Mouse (Mus musculus) myocyte (in vitro differentiated cells): ENCODE measurements around the gene Tln2. TPM values are rescaled to one million over a fixed set of nuclear protein-coding genes. Genes with fewer than 3 reads are reported as not detected.

Source experiments
- H3K27me3 ChIP-seq: one replicate; pipeline ENCODE4 v1.6.1; 2011; ENCODE audit not compliant: control insufficient read depth, insufficient read depth, insufficient read length
- H3K36me3 ChIP-seq: one replicate; pipeline ENCODE4 v1.6.1; 2011; ENCODE audit not compliant: control insufficient read depth, insufficient read depth
- H3K4me2 ChIP-seq: one replicate; pipeline ENCODE4 v1.6.1; 2011; ENCODE audit warnings: low read depth, control low read depth
- H3K4me3 ChIP-seq: one replicate; pipeline ENCODE4 v1.5.1; 2011; ENCODE audit warnings: mild to moderate bottlenecking, control low read depth, moderate library complexity
- H3K79me2 ChIP-seq: one replicate; pipeline ENCODE4 v1.6.1; 2011; ENCODE audit not compliant: control insufficient read depth, insufficient read depth
- H3ac ChIP-seq: one replicate; pipeline ENCODE4 v1.6.1; 2011; ENCODE audit not compliant: control insufficient read depth, insufficient read length
- CEBPB ChIP-seq: IDR thresholded peaks from 2 replicates; pipeline ENCODE4 v1.6.1; 2011; ENCODE audit warnings: mild to moderate bottlenecking, moderate library complexity; ENCODE audit not compliant: poor library complexity, insufficient read depth, severe bottlenecking
- E2F4 ChIP-seq: IDR thresholded peaks from one replicate; pipeline ENCODE4 v1.6.1; 2011; ENCODE audit warnings: mild to moderate bottlenecking, control low read depth, moderate library complexity; ENCODE audit not compliant: insufficient read depth
- MAX ChIP-seq: IDR thresholded peaks from one replicate; pipeline ENCODE4 v1.6.1; 2011; ENCODE audit warnings: low read depth, mild to moderate bottlenecking, control low read depth
- MYOD1 ChIP-seq, 3 experiments: IDR thresholded peaks; one replicate each; pipeline ENCODE4 v1.6.1; 2011; ENCODE audit warnings: control low read depth in 2 of 3, low read depth in 2 of 3, mild to moderate bottlenecking in 2 of 3, moderate library complexity in 1 of 3; ENCODE audit not compliant: insufficient read length in 2 of 3, control insufficient read depth in 1 of 3
- MYOG ChIP-seq, 3 experiments: IDR thresholded peaks; one replicate each; pipeline ENCODE4 v1.6.1; 2011; ENCODE audit warnings: control low read depth in 2 of 3, low read depth in 2 of 3, mild to moderate bottlenecking in 2 of 3; ENCODE audit not compliant: insufficient read length in 2 of 3, control insufficient read depth in 1 of 3, insufficient read depth in 1 of 3
- POLR2A ChIP-seq: IDR thresholded peaks from one replicate; pipeline ENCODE4 v1.6.1; 2011; ENCODE audit warnings: low read depth, mild to moderate bottlenecking, control low read depth, moderate library complexity; ENCODE audit not compliant: insufficient read length
- POLR2AphosphoS2 ChIP-seq: IDR thresholded peaks from one replicate; pipeline ENCODE4 v1.6.1; 2011; ENCODE audit warnings: low read depth, control low read depth; ENCODE audit not compliant: insufficient read length
- REST ChIP-seq: IDR thresholded peaks from one replicate; pipeline ENCODE4 v1.6.1; 2011; ENCODE audit warnings: mild to moderate bottlenecking, control low read depth, moderate library complexity; ENCODE audit not compliant: insufficient read depth, insufficient read length
- SRF ChIP-seq: IDR thresholded peaks from one replicate; pipeline ENCODE4 v1.6.1; 2011; ENCODE audit warnings: low read depth; ENCODE audit not compliant: control insufficient read depth, insufficient read length
- TCF12 ChIP-seq: IDR thresholded peaks from one replicate; pipeline ENCODE4 v1.6.1; 2011; ENCODE audit warnings: mild to moderate bottlenecking, control low read depth; ENCODE audit not compliant: poor library complexity, insufficient read depth, severe bottlenecking
- TCF3 ChIP-seq: IDR thresholded peaks from one replicate; pipeline ENCODE4 v1.6.1; 2011; ENCODE audit warnings: low read depth, control low read depth; ENCODE audit not compliant: insufficient read length
- USF1 ChIP-seq: IDR thresholded peaks from one replicate; pipeline ENCODE4 v1.6.1; 2011; ENCODE audit warnings: low read depth, mild to moderate bottlenecking, control low read depth, moderate library complexity
- polyA plus RNA-seq: library from polyadenylated mRNA; unstranded; fragments of >200 nt; fragmentation: generic; extraction: Trizol; gene quantifications from one replicate; pipeline ENCODE4 v1.2.1, GENCODE M21; 2012; ENCODE audit warnings: missing spikeins

The Tln2 gene
- polyA plus RNA-seq, 1 experiment, result 28.6 TPM

DNA sequence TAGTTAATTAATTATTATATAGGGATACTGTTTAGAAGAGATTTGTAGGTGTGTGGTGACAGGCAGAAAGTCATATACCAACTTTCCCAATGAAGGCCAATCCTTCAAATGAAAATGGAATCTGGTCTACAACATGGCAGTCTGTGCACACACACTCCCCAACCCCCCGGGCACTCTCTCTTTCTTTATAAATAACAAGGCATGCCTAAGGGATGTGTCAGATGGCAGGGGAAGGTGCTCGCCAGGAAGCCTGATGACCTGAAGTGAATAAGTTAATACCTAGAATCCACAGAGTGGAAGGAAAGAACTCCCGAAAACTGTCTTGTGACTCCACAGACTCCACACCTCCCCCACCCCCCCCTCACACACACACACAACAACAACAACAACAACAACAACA, 228.2 kb downstream of the Tln2 start:
- no peak for TF ChIP-seq E2F4
- TF ChIP-seq USF1, result no peak
- no peak overlapping the region for H3K4me3 ChIP-seq
- H3K36me3 ChIP-seq, result no peaks in the 10 kb centered on the region
- no peaks in the 10 kb centered on the region for H3K79me2 ChIP-seq
- H3ac ChIP-seq, result no peak overlapping the region
- H3K4me2 ChIP-seq, result no peak overlapping the region
- no peaks in the 10 kb centered on the region for H3K27me3 ChIP-seq

DNA sequence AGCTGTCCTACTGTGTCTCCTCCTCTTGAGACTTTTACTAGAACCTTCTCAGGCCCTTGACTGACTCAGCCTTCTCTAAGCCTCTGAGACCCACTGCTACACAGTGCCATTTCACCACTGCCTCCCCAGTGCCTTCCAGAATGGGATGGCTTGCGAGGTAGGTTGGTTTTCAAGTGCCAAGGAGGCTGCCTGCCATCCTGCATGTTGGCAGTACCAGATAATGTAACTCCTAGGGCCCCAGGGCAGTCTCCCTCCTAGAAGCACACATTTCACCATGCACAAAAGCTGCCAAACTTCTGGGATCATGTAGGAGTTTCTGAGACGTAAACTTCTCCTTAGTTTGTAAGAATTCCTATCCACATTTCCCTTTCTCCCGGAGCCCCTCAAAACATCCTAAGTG, 231.1 kb downstream of the Tln2 start:
- no peak overlapping the region for H3K4me2 ChIP-seq
- no peaks in the 10 kb centered on the region for H3K79me2 ChIP-seq
- no peak overlapping the region for H3ac ChIP-seq
- H3K36me3 ChIP-seq, result no peaks in the 10 kb centered on the region
- TF ChIP-seq USF1 (no peak), TCF12 (no peak), TCF3 (no peak), POLR2AphosphoS2 (no peak), E2F4 (no peak), MYOD1 (IDR thresholded peaks at IDR 0.05; ENCODE audit: control insufficient read depth in 1 of 3, insufficient read length in 2 of 3, low read depth in 2 of 3) (no peak), CEBPB (no peak), REST (no peak), POLR2A (no peak), SRF (no peak), MYOG (IDR thresholded peaks at IDR 0.05; ENCODE audit: control insufficient read depth in 1 of 3, insufficient read depth in 1 of 3, insufficient read length in 2 of 3, low read depth in 2 of 3) (no peak), MAX (no peak)
- no peak overlapping the region for H3K4me3 ChIP-seq
- no peaks in the 10 kb centered on the region for H3K27me3 ChIP-seq

DNA sequence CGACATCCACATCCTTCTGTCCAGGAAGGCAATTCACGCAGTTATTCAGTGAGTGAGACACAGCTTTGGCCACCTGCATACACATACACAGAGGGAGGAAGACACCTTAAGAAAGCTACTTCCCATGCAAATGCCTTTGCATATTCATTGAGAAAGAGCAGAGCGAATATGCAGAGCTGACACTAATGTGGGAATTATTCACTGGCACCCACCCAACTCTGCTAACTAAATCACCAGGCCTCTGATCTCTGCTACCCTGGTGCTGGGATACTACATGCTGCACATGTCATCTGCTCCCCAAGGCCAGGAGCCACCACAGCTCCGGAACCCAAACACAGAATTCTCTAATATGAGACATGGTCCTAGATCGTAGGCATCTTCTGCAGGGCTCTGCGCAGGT, 237.6 kb downstream of the Tln2 start:
- Histone ChIP-seq H3K27me3 (no peaks in the 10 kb centered on the region), H3K36me3 (no peaks in the 10 kb centered on the region), H3K4me2 (no peak overlapping the region), H3K79me2 (no peaks in the 10 kb centered on the region), H3K4me3 (no peak overlapping the region), H3ac (no peak overlapping the region)
- TF ChIP-seq E2F4, result no peak
- TF ChIP-seq POLR2AphosphoS2, result no peak
- no peak for TF ChIP-seq SRF
- no peak for TF ChIP-seq MYOD1 (IDR thresholded peaks at IDR 0.05; ENCODE audit: control insufficient read depth in 1 of 3, insufficient read length in 2 of 3, low read depth in 2 of 3)
- TF ChIP-seq CEBPB, result no peak
- no peak for TF ChIP-seq MAX
- TF ChIP-seq USF1, result no peak
- no peak for TF ChIP-seq TCF12
- no peak for TF ChIP-seq MYOG (IDR thresholded peaks at IDR 0.05; ENCODE audit: control insufficient read depth in 1 of 3, insufficient read depth in 1 of 3, insufficient read length in 2 of 3, low read depth in 2 of 3)
- TF ChIP-seq TCF3, result no peak
- TF ChIP-seq POLR2A, result no peak

DNA sequence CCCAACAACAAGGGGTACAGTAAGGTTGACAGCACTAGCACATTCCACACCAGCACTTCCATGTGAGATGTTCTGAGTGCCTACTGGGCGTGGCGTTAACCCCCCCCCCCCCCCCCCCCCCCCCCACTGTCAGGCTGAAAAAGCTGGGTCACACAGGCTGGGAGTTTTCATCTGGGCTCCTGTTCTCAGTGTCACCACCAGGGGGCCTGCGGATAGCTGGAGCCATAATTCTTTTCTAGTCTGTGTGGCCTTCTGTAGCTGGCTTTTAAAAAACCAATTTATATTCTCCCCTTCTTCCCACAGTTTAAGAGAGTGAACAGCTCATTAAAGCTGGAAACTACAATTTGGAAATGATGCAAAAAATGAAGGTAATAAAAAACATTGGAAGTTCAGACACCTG, 244.1 kb downstream of the Tln2 start:
- H3K36me3 ChIP-seq, result no peaks in the 10 kb centered on the region
- H3K27me3 ChIP-seq, result no peaks in the 10 kb centered on the region
- TF ChIP-seq E2F4, result no peak
- no peak for TF ChIP-seq CEBPB
- no peak for TF ChIP-seq USF1
- no peak for TF ChIP-seq MYOD1 (IDR thresholded peaks at IDR 0.05; ENCODE audit: control insufficient read depth in 1 of 3, insufficient read length in 2 of 3, low read depth in 2 of 3)
- no peak for TF ChIP-seq TCF3
- TF ChIP-seq MAX, result no peak
- no peak for TF ChIP-seq POLR2A
- TF ChIP-seq POLR2AphosphoS2, result no peak
- TF ChIP-seq MYOG (IDR thresholded peaks at IDR 0.05; ENCODE audit: control insufficient read depth in 1 of 3, insufficient read depth in 1 of 3, insufficient read length in 2 of 3, low read depth in 2 of 3), result no peak
- no peak for TF ChIP-seq REST
- TF ChIP-seq SRF, result no peak
- TF ChIP-seq TCF12, result no peak
- no peak overlapping the region for H3K4me3 ChIP-seq
- H3K4me2 ChIP-seq, result no peak overlapping the region
- H3K79me2 ChIP-seq, result no peaks in the 10 kb centered on the region
- no peak overlapping the region for H3ac ChIP-seq

DNA sequence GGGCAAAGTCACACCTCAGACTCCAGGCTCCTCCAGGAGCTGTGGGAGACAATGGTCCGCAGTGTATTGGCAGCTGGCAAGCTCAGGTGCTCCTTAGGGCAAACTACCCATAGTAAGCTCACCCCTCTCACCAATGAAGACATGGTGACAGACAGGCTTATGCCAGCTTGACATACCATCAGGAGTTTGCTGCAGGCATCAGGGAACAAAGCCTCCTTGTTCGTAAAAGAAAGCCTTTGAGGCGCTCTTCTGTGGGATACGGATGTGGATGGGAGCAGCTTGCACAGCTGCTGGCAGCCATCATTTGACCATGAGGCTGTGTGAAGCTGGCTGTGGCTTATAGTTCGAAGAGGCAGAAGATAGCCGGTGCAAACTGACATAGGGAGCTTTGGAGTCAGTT, 254.5 kb downstream of the Tln2 start:
- no peak for TF ChIP-seq MYOG (IDR thresholded peaks at IDR 0.05; ENCODE audit: control insufficient read depth in 1 of 3, insufficient read depth in 1 of 3, insufficient read length in 2 of 3, low read depth in 2 of 3)
- TF ChIP-seq USF1, result no peak
- TF ChIP-seq SRF, result no peak
- no peak for TF ChIP-seq MAX
- H3K4me2 ChIP-seq, result no peak overlapping the region
- no peaks in the 10 kb centered on the region for H3K27me3 ChIP-seq
- no peak overlapping the region for H3K4me3 ChIP-seq
- peaks cover 6% of the 10 kb centered on the region for H3K36me3 ChIP-seq
- no peak overlapping the region for H3ac ChIP-seq
- no peaks in the 10 kb centered on the region for H3K79me2 ChIP-seq
